Mouse (Mus musculus): ENCODE data around the gene Taar3.

DNA sequence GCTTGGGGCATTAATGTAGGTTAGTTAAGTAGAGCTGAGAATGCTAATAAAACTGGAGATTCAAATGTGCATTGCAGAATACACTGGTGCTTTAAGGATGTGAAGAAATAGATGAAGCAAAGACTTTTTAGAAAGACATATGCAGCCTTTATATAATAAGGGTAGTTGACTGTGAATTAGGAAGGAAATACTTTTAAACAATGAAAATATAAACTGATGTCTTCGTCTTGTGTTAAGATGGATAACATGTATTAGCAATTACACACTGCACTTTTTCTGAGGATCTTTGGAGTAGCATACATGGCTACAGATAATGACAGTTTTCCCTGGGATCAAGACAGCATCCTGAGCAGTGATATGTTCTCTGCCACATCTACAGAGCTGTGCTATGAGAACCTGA, 50.3 kb downstream of the Taar3 start, which contains the start of gene Taar7b:
- no peak for TF ChIP-seq CTCF (IDR thresholded peaks at IDR 0.05; ENCODE audit: control insufficient read depth, insufficient read depth, low read length)
- TF ChIP-seq POLR2A (IDR thresholded peaks at IDR 0.05; ENCODE audit: borderline replicate concordance, control insufficient read depth, low read depth, low read length): no peak

Measured in bone marrow, adult 2 months (tissue).